Mouse (Mus musculus) ovary, postnatal 36 days (tissue): ENCODE data around the gene Nalcn.
"Not testable (repeated sequence)": the region's sequence is repeated elsewhere in the genome, so short reads cannot be mapped to it uniquely, and the experiment has no call there.

Source experiments
- DNase-seq: peaks from one replicate; pipeline ENCODE4 v3.0.0; 2022; ENCODE audit warnings: low spot score, mixed read lengths

Nalcn gene

GRCm38 (mm10) chr14:123626501-123627179, at the start of gene Nalcn:
Gene Nalcn, minus strand, starts transcription at chr14:123627144.
- peak; percentile 16 for DNase-seq

- not testable (repeated sequence) for DNase-seq
Measured at GRCm38 (mm10) chr14:123671076-123671475, 44.1 kb upstream of the Nalcn start.

GRCm38 (mm10) chr14:123664451-123664850, 37.5 kb upstream of the Nalcn start:
- no peak for DNase-seq

- DNase-seq, result no peak
Measured at GRCm38 (mm10) chr14:123663206-123663605, 36.3 kb upstream of the Nalcn start.

GRCm38 (mm10) chr14:123662386-123662785, 35.4 kb upstream of the Nalcn start:
- DNase-seq, result no peak

- DNase-seq, result peak; percentile 45
Measured at GRCm38 (mm10) chr14:123661091-123661491, 34.1 kb upstream of the Nalcn start.

GRCm38 (mm10) chr14:123659921-123660385, 33.0 kb upstream of the Nalcn start, which contains the start of gene Itgbl1:
Gene Itgbl1, plus strand, starts transcription at chr14:123659971.
- DNase-seq, result no peak

- DNase-seq, result no peak
Measured at GRCm38 (mm10) chr14:123627180-123627562, 227 bp upstream of the Nalcn start.

- DNase-seq, result no peak
Measured at GRCm38 (mm10) chr14:123622969-123623368, 4.0 kb downstream of the Nalcn start.

- DNase-seq, result no peak
Measured at GRCm38 (mm10) chr14:123595265-123595664, 31.7 kb downstream of the Nalcn start.

GRCm38 (mm10) chr14:123587412-123587811, 39.5 kb downstream of the Nalcn start:
- no peak for DNase-seq

- no peak for DNase-seq
Measured at GRCm38 (mm10) chr14:123582433-123582832, 44.5 kb downstream of the Nalcn start.

GRCm38 (mm10) chr14:123575356-123575755, 51.6 kb downstream of the Nalcn start:
- DNase-seq, result no peak

- no peak for DNase-seq
Measured at GRCm38 (mm10) chr14:123574936-123575335, 52.0 kb downstream of the Nalcn start.

GRCm38 (mm10) chr14:123566599-123566998, 60.3 kb downstream of the Nalcn start:
- DNase-seq, result no peak

GRCm38 (mm10) chr14:123555533-123555932, 71.4 kb downstream of the Nalcn start:
- DNase-seq, result no peak

GRCm38 (mm10) chr14:123554936-123555335, 72.0 kb downstream of the Nalcn start:
- no peak for DNase-seq

- no peak for DNase-seq
Measured at GRCm38 (mm10) chr14:123542362-123542761, 84.6 kb downstream of the Nalcn start.

- DNase-seq, result no peak
Measured at GRCm38 (mm10) chr14:123535636-123536035, 91.3 kb downstream of the Nalcn start.

- no peak for DNase-seq
Measured at GRCm38 (mm10) chr14:123533000-123533399, 93.9 kb downstream of the Nalcn start.

- no peak for DNase-seq
Measured at GRCm38 (mm10) chr14:123531271-123531670, 95.7 kb downstream of the Nalcn start.

- DNase-seq, result no peak
Measured at GRCm38 (mm10) chr14:123529143-123529542, 97.8 kb downstream of the Nalcn start.

GRCm38 (mm10) chr14:123513376-123514141, 113.4 kb downstream of the Nalcn start:
- no peak for DNase-seq
